Mouse (Mus musculus): ENCODE measurements at regions not wholly inside any gene's neighbourhood (a gene's known extent, or its start where the extent isn't known, plus 50 kb on each side); places are given as distances from the start of the nearest gene placed in this dataset.

GRCm38 (mm10) chr17:47095191-47095590 lies 84.8 kb upstream of the Ubr2 start:
- no peak overlapping the region for H3K27ac ChIP-seq (ENCODE audit: control insufficient read depth, insufficient read depth, low read length)
- no peaks in the 10 kb centered on the region for H3K4me1 ChIP-seq (replicated peaks; ENCODE audit: control insufficient read depth, insufficient read depth, low read length)
- no peaks in the 10 kb centered on the region for H3K36me3 ChIP-seq (ENCODE audit: control insufficient read depth, insufficient read depth, low read length)
- WGBS, result 95% methylated on average over 3 of the region's 3 CpGs
- no peaks in the 10 kb centered on the region for H3K27me3 ChIP-seq (ENCODE audit: control insufficient read depth, insufficient read depth, low read length)
- DNase-seq, result no peak
- no peak overlapping the region for H3K4me3 ChIP-seq (ENCODE audit: control insufficient read depth, insufficient read depth, low read length)
- TF ChIP-seq CTCF (IDR thresholded peaks at IDR 0.05; ENCODE audit: borderline replicate concordance, control insufficient read depth, extremely low read depth, insufficient read depth, low read length, poor library complexity) (no peak), POLR2A (IDR thresholded peaks at IDR 0.05; ENCODE audit: control insufficient read depth, extremely low read depth, insufficient read depth, low read length, poor library complexity) (no peak)

- DNase-seq, result no peak
- TF ChIP-seq POLR2A (IDR thresholded peaks at IDR 0.05; ENCODE audit: control insufficient read depth, extremely low read depth, insufficient read depth, low read length, poor library complexity) (no peak), CTCF (IDR thresholded peaks at IDR 0.05; ENCODE audit: borderline replicate concordance, control insufficient read depth, extremely low read depth, insufficient read depth, low read length, poor library complexity) (no peak)
- Histone ChIP-seq H3K4me3 (ENCODE audit: control insufficient read depth, insufficient read depth, low read length) (no peak overlapping the region), H3K27ac (ENCODE audit: control insufficient read depth, insufficient read depth, low read length) (no peak overlapping the region), H3K4me1 (replicated peaks; ENCODE audit: control insufficient read depth, insufficient read depth, low read length) (no peaks in the 10 kb centered on the region), H3K27me3 (ENCODE audit: control insufficient read depth, insufficient read depth, low read length) (no peaks in the 10 kb centered on the region), H3K36me3 (ENCODE audit: control insufficient read depth, insufficient read depth, low read length) (no peaks in the 10 kb centered on the region)
- 97% methylated on average over 9 of the region's 9 CpGs for WGBS
Measured at GRCm38 (mm10) chr17:47092076-47092475, 81.7 kb upstream of the Ubr2 start.

DNA sequence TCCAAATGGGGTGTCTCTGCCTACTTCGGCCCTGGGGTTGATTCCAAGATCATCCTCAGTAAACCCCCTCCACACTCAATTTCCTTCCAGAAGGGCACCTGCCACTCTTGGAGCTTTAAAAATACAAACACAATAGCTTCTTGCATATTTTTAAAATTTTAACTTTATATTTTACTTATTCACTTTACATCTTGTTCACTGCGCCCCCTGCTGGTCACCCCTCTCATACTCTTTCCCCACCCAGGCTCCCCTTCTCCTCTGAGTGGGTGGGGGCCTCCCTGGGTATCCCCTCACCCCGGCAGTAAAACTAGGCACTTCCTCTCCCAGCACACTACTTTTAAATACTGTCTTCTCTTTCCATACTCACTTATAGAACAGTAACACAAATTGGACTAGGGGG lies 79.4 kb upstream of the Ubr2 start:
- Histone ChIP-seq H3K4me1 (replicated peaks; ENCODE audit: control insufficient read depth, insufficient read depth, low read length) (no peaks in the 10 kb centered on the region), H3K27ac (ENCODE audit: control insufficient read depth, insufficient read depth, low read length) (no peak overlapping the region), H3K36me3 (ENCODE audit: control insufficient read depth, insufficient read depth, low read length) (no peaks in the 10 kb centered on the region), H3K4me3 (ENCODE audit: control insufficient read depth, insufficient read depth, low read length) (no peak overlapping the region), H3K27me3 (ENCODE audit: control insufficient read depth, insufficient read depth, low read length) (no peaks in the 10 kb centered on the region)
- TF ChIP-seq POLR2A (IDR thresholded peaks at IDR 0.05; ENCODE audit: control insufficient read depth, extremely low read depth, insufficient read depth, low read length, poor library complexity), result no peak
- TF ChIP-seq CTCF (IDR thresholded peaks at IDR 0.05; ENCODE audit: borderline replicate concordance, control insufficient read depth, extremely low read depth, insufficient read depth, low read length, poor library complexity), result 0 out of 2 replicates have a peak, but pooled peaks have one; percentile 35
- DNase-seq, result peak; percentile 19
- 77% methylated on average over 3 of the region's 3 CpGs for WGBS

- H3K27me3 ChIP-seq (ENCODE audit: control insufficient read depth, insufficient read depth, low read length), result no peaks in the 10 kb centered on the region
- H3K4me3 ChIP-seq (ENCODE audit: control insufficient read depth, insufficient read depth, low read length), result no peak overlapping the region
- no peaks in the 10 kb centered on the region for H3K4me1 ChIP-seq (replicated peaks; ENCODE audit: control insufficient read depth, insufficient read depth, low read length)
- TF ChIP-seq CTCF (IDR thresholded peaks at IDR 0.05; ENCODE audit: borderline replicate concordance, control insufficient read depth, extremely low read depth, insufficient read depth, low read length, poor library complexity) (no peak), POLR2A (IDR thresholded peaks at IDR 0.05; ENCODE audit: control insufficient read depth, extremely low read depth, insufficient read depth, low read length, poor library complexity) (no peak)
- no peaks in the 10 kb centered on the region for H3K36me3 ChIP-seq (ENCODE audit: control insufficient read depth, insufficient read depth, low read length)
- 98% methylated on average over 2 of the region's 2 CpGs for WGBS
- no peak for DNase-seq
- no peak overlapping the region for H3K27ac ChIP-seq (ENCODE audit: control insufficient read depth, insufficient read depth, low read length)
Measured at GRCm38 (mm10) chr17:47069206-47069605, 58.9 kb upstream of the Ubr2 start.

- TF ChIP-seq POLR2A (IDR thresholded peaks at IDR 0.05; ENCODE audit: control insufficient read depth, extremely low read depth, insufficient read depth, low read length, poor library complexity) (no peak), CTCF (IDR thresholded peaks at IDR 0.05; ENCODE audit: borderline replicate concordance, control insufficient read depth, extremely low read depth, insufficient read depth, low read length, poor library complexity) (no peak)
- no peak for DNase-seq
- H3K27ac ChIP-seq (ENCODE audit: control insufficient read depth, insufficient read depth, low read length), result no peak overlapping the region
- H3K27me3 ChIP-seq (ENCODE audit: control insufficient read depth, insufficient read depth, low read length), result no peaks in the 10 kb centered on the region
- no peak overlapping the region for H3K4me3 ChIP-seq (ENCODE audit: control insufficient read depth, insufficient read depth, low read length)
- 95% methylated on average over 4 of the region's 4 CpGs for WGBS
- no peaks in the 10 kb centered on the region for H3K4me1 ChIP-seq (replicated peaks; ENCODE audit: control insufficient read depth, insufficient read depth, low read length)
- no peaks in the 10 kb centered on the region for H3K36me3 ChIP-seq (ENCODE audit: control insufficient read depth, insufficient read depth, low read length)
Measured at GRCm38 (mm10) chr17:47065307-47065901, 55.0 kb upstream of the Ubr2 start.

- Histone ChIP-seq H3K4me1 (replicated peaks; ENCODE audit: control insufficient read depth, insufficient read depth, low read length) (no peaks in the 10 kb centered on the region), H3K4me3 (ENCODE audit: control insufficient read depth, insufficient read depth, low read length) (no peak overlapping the region), H3K27me3 (ENCODE audit: control insufficient read depth, insufficient read depth, low read length) (no peaks in the 10 kb centered on the region), H3K27ac (ENCODE audit: control insufficient read depth, insufficient read depth, low read length) (no peak overlapping the region), H3K36me3 (ENCODE audit: control insufficient read depth, insufficient read depth, low read length) (no peaks in the 10 kb centered on the region)
- TF ChIP-seq CTCF (IDR thresholded peaks at IDR 0.05; ENCODE audit: borderline replicate concordance, control insufficient read depth, extremely low read depth, insufficient read depth, low read length, poor library complexity) (no peak), POLR2A (IDR thresholded peaks at IDR 0.05; ENCODE audit: control insufficient read depth, extremely low read depth, insufficient read depth, low read length, poor library complexity) (no peak)
- 89% methylated on average over 14 of the region's 14 CpGs for WGBS
- DNase-seq, result no peak
Measured at GRCm38 (mm10) chr17:47064592-47065306, 54.4 kb upstream of the Ubr2 start.

All from thymus, adult 2 months (tissue).